Mouse (Mus musculus) heart, embryonic 16.5 days (tissue): ENCODE measurements around the gene Abi1. TPM values are rescaled to one million over a fixed set of nuclear protein-coding genes. Genes with fewer than 3 reads are reported as not detected.
"Not testable (repeated sequence)": the region's sequence is repeated elsewhere in the genome, so short reads cannot be mapped to it uniquely, and the experiment has no call there.

Experiments
- ATAC-seq: fragments of 200-750 bp; cut with Nextera tagmentation; replicated peaks from 2 replicates; pipeline ENCODE4 v1.8.0; 2017; ENCODE audit warnings: moderate number of reproducible peaks; ENCODE audit not compliant: insufficient read depth, low FRiP score; ENCODE audit errors: extremely low read depth
- H3K27ac ChIP-seq: fragments of 300-500 bp; sonication (generic); 2 replicates; pipeline ENCODE4 v1.5.1; 2014; ENCODE audit warnings: mild to moderate bottlenecking, low read length, control low read depth, moderate library complexity
- H3K27me3 ChIP-seq: fragments of 300-500 bp; sonication (generic); 2 replicates; pipeline ENCODE4 v1.6.1; 2014; ENCODE audit warnings: low read length, mixed read lengths; ENCODE audit not compliant: control insufficient read depth, insufficient read depth
- H3K36me3 ChIP-seq: fragments of 300-500 bp; sonication (generic); 2 replicates; pipeline ENCODE4 v1.6.1; 2014; ENCODE audit not compliant: control insufficient read depth, insufficient read depth
- H3K4me1 ChIP-seq: fragments of 300-500 bp; sonication (generic); 2 replicates; pipeline ENCODE4 v1.6.1; 2014; ENCODE audit warnings: low read length, mixed read lengths; ENCODE audit not compliant: control insufficient read depth, insufficient read depth
- H3K4me2 ChIP-seq: fragments of 300-500 bp; sonication (generic); 2 replicates; pipeline ENCODE4 v1.6.1; 2014; ENCODE audit warnings: low read depth, mild to moderate bottlenecking, control low read depth, low read length
- H3K4me3 ChIP-seq: fragments of 300-500 bp; sonication (generic); 2 replicates; pipeline ENCODE4 v1.5.1; 2014; ENCODE audit warnings: mild to moderate bottlenecking, control low read depth, low read length
- H3K9ac ChIP-seq: fragments of 300-500 bp; sonication (generic); 2 replicates; pipeline ENCODE4 v1.6.1; 2014; ENCODE audit warnings: low read length, control low read depth
- H3K9me3 ChIP-seq: fragments of 300-500 bp; sonication (generic); replicated peaks from 2 replicates; pipeline ENCODE4 v1.6.1; 2016; ENCODE audit warnings: low read length; ENCODE audit not compliant: control insufficient read depth
- WGBS: fragments of 180-500 bp; shearing (Covaris S2); extraction: QIAGEN DNeasy Blood & Tissue Kit; methylation state at CpG from one replicate; pipeline ENCODE4 v1.1.7; 2014; 5-methylcytosine and 5-hydroxymethylcytosine counted together
- polyA plus RNA-seq: library from polyadenylated mRNA; unstranded; fragments of >200 nt; fragmentation: Nextera tagmentation; extraction: Ambion mirVana; gene quantifications from 2 replicates; pipeline ENCODE4 v1.2.1, GENCODE M21; 2015

The Abi1 gene
- polyA plus RNA-seq, 1 experiment from 2014 or later: 36.5 TPM

DNA sequence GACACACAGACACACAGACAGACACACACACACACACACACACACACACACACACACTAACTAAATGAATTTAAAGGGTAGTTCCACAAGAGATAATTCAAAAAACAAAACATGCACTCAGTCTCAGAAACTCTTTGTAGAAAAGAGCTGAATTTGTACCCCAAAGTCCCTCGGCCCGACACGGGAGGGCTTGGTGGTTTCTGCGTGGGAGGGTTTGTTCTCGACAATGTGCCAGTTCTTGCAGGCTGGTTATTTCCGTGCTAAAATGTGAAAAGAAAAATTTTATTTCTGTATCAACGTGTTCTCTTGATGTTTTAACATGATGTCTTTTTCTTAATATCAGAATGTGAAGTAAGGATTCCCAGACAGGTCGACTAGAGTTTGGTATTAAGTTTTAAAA, 77.8 kb downstream of the Abi1 start:
- Histone ChIP-seq H3K9me3 (no peaks in the 10 kb centered on the region), H3K4me2 (no peak overlapping the region), H3K9ac (no peak overlapping the region), H3K27ac (no peak overlapping the region), H3K4me1 (no peaks in the 10 kb centered on the region), H3K4me3 (no peak overlapping the region), H3K27me3 (no peaks in the 10 kb centered on the region), H3K36me3 (peaks cover 9% of the 10 kb centered on the region; the same call in 1 of the 2 replicates)
- 90% methylated on average over 8 of the region's 8 CpGs for WGBS
- ATAC-seq: no peak

DNA sequence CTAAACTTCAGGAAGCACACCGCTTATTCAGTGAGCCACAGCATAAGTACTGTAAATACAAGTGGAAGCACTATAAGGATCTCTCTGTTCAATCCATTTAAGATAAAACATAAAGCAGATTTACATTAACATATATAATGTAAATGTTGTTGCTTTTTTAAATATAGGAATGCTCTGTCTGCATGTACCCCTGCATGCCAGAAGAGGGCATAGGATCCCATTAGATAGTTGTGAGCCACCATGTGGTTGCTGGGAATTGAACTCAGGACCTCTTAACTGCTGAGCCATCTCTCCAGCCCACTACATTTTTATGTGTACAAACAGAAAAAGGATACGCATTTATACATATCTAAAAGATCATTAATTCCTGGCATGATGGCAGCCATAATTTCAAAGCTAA, 78.4 kb downstream of the Abi1 start:
- no peak for ATAC-seq

DNA sequence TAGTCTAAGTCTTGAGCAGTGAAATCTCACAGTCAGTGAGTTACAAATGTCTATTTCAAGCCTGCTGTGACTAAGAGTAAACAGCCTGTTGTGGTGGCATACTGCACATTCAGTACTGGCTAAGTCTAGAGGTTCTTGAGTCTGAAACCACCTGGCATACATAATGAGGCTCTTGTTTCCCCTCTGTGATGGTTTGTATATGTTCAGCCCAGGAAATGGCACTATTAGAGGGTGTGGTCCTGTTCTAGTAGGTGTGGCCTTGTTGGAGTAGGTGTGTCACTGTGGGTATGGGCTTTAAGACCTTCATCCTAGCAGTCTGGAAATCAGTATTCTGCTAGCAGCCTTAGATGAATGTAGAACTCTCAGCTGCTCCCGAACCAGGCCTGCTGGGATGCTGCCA, 82.6 kb downstream of the Abi1 start:
- H3K27me3 ChIP-seq: no peaks in the 10 kb centered on the region
- no peaks in the 10 kb centered on the region for H3K4me1 ChIP-seq
- H3K4me2 ChIP-seq: no peak overlapping the region
- H3K27ac ChIP-seq: no peak overlapping the region
- no peaks in the 10 kb centered on the region for H3K9me3 ChIP-seq
- no peak for ATAC-seq
- WGBS: 83% methylated on average over 1 of the region's 1 CpGs
- H3K9ac ChIP-seq: no peak overlapping the region
- no peak overlapping the region for H3K4me3 ChIP-seq
- H3K36me3 ChIP-seq: peaks cover 9% of the 10 kb centered on the region; the same call in 1 of the 2 replicates

More for the DNA sequence above, 78.4 kb downstream of the Abi1 start:
- peaks cover 9% of the 10 kb centered on the region; the same call in 1 of the 2 replicates for H3K36me3 ChIP-seq
- H3K27ac ChIP-seq: no peak overlapping the region
- H3K4me2 ChIP-seq: no peak overlapping the region
- H3K4me3 ChIP-seq: no peak overlapping the region
- WGBS: 100% methylated on average over 2 of the region's 2 CpGs
- H3K27me3 ChIP-seq: no peaks in the 10 kb centered on the region
- no peaks in the 10 kb centered on the region for H3K4me1 ChIP-seq
- no peak overlapping the region for H3K9ac ChIP-seq
- no peaks in the 10 kb centered on the region for H3K9me3 ChIP-seq

DNA sequence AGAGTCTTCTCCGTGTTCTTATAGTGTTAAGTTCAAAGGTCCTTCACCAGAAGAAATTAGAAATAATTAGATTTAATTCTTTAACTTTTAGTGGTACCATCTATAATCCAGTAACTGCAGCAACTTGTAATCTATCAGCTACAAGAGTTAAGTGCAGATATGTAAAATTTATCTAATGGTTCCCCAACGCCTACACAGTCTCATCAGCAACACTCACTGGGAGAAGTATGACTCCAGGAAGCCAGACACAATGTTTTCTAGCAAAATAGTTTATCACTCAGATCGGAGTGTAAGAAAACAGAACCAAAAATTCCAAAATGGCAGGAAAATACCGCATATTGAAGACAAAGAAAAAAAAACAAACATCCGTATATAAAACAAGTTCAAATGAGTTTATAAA, 84.1 kb downstream of the Abi1 start:
- H3K4me3 ChIP-seq: no peak overlapping the region
- no peak overlapping the region for H3K27ac ChIP-seq
- no peaks in the 10 kb centered on the region for H3K4me1 ChIP-seq
- H3K36me3 ChIP-seq: peaks cover 5% of the 10 kb centered on the region; the same call in 1 of the 2 replicates
- 75% methylated on average over 5 of the region's 5 CpGs for WGBS
- H3K4me2 ChIP-seq: no peak overlapping the region
- H3K9me3 ChIP-seq: no peaks in the 10 kb centered on the region
- ATAC-seq: no peak
- no peaks in the 10 kb centered on the region for H3K27me3 ChIP-seq
- H3K9ac ChIP-seq: no peak overlapping the region

DNA sequence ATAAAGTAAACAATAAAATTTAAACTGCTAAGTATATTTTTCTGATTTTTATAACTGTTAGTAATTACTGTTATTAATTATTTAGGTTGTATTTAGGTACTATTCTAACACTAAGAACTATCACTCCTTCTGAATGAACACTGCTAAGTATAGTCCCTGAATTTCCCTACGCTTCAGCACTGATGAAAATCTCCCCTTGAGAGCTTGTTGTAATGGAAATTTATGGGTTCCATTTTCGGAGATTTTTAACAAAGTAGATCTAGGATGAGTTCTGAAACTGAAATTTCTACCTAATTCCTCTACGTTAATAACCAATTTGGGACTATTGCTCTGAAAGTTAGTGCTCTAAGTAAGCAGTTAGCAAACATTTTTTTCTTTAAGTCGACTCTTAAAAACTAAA, 85.8 kb downstream of the Abi1 start:
- no peak overlapping the region for H3K27ac ChIP-seq
- no peak overlapping the region for H3K4me3 ChIP-seq
- no peaks in the 10 kb centered on the region for H3K4me1 ChIP-seq
- no peak overlapping the region for H3K4me2 ChIP-seq
- H3K27me3 ChIP-seq: no peaks in the 10 kb centered on the region
- 90% methylated on average over 4 of the region's 4 CpGs for WGBS
- H3K9me3 ChIP-seq: no peaks in the 10 kb centered on the region
- H3K9ac ChIP-seq: no peak overlapping the region
- no peak for ATAC-seq
- peaks cover 3% of the 10 kb centered on the region; the same call in 1 of the 2 replicates for H3K36me3 ChIP-seq

DNA sequence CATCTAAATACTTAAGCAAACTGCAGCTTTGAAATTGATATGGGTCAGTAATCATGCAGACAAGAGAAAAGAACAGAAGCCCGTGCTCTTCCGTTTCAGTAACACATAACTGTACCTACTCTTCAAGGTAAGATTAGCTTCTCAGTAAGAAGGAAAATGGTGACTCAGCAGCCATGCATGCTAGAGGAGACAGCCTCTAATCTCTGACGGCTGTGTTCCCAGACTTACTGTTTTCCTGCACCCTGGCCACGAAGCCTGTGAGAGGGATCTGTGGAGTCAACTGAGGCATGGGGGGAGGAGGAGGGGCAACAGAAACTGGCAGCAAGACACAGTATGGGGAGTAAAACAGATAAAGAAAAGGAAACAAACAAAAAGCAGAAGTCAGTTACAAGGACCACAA, 90.1 kb downstream of the Abi1 start:
- H3K27me3 ChIP-seq: no peaks in the 10 kb centered on the region
- 32% methylated on average over 4 of the region's 4 CpGs for WGBS
- no peak overlapping the region; the same call in 1 of the 2 replicates for H3K27ac ChIP-seq

DNA sequence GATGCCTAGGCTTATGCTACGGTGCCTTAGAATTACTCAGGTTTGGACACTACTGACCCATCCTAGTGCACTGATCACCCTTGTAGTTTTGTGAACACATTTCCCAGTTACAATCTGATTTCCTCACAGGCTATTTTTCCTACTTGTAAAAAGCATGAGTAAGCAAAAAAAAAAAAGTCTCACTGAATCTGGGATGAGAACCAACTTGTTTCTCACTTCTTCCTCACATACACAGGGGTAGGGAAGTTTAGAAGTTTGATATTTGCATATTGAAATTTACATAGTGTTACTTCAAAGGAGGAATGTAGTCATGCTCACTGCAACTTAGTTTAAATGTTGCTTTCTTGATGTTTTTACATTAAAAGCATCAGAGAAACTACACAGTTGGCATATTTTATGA, 106.5 kb downstream of the Abi1 start:
- H3K4me1 ChIP-seq: no peaks in the 10 kb centered on the region
- H3K36me3 ChIP-seq: peaks cover 31% of the 10 kb centered on the region
- no peak for ATAC-seq
- H3K4me2 ChIP-seq: no peak overlapping the region
- no peaks in the 10 kb centered on the region for H3K27me3 ChIP-seq
- H3K4me3 ChIP-seq: no peak overlapping the region
- H3K27ac ChIP-seq: no peak overlapping the region
- 61% methylated on average over 1 of the region's 1 CpGs for whole genome bisulfite sequencing
- no peak overlapping the region for H3K9ac ChIP-seq
- no peaks in the 10 kb centered on the region for H3K9me3 ChIP-seq

More for the DNA sequence above, 90.1 kb downstream of the Abi1 start:
- Histone ChIP-seq H3K4me1 (no peaks in the 10 kb centered on the region), H3K4me3 (no peak overlapping the region), H3K9ac (no peak overlapping the region), H3K9me3 (no peaks in the 10 kb centered on the region), H3K4me2 (no peak overlapping the region), H3K36me3 (peaks cover 6% of the 10 kb centered on the region; the same call in 1 of the 2 replicates)
- ATAC-seq: no peak; the same call in 1 of the 2 replicates

DNA sequence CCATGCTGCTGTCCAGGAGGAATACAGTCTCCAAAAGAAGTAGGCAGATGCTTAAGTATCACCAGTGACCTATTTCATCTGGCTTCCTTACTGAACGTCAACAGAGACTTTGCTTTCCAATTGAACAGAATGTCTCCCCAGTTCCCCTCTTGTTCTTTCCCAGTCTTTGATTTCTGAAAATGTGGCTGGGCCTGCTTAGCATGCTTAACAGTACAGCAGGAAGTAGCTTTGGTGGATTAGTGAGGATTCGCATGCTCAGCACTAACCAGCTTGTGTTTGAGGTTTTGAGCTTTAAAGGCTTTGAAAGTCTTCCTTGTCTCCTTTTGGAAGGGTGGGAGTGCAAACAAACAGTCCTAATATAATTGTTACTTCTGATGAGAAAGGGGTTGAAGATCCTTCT, 111.8 kb downstream of the Abi1 start:
- WGBS: 85% methylated on average over 2 of the region's 2 CpGs
- ATAC-seq: no peak

DNA sequence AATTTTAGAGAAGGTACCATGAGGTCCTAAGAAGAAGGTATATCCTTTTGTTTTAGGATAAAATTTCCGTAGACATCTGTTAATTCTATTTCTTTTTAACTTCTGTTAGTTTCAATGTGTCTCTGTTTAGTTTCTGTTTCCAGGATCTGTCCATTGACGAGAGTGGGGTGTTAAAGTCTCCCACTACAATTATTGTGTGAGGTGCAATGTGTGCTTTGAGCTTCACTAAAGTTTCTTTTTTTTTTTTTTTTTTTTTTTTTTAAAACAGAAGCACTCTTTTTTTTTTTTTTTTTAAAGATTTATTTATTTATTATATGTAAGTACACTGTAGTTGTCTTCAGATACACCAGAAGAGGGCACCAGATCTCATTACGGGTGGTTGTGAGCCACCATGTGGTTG, 114.1 kb downstream of the Abi1 start:
- H3K27me3 ChIP-seq, H3K4me3 ChIP-seq, H3K4me2 ChIP-seq, ATAC-seq, H3K9me3 ChIP-seq, H3K4me1 ChIP-seq, H3K9ac ChIP-seq, H3K27ac ChIP-seq: not testable (repeated sequence)
- H3K36me3 ChIP-seq: peaks cover 14% of the 10 kb centered on the region
- 99% methylated on average over 2 of the region's 3 CpGs for WGBS

More for the DNA sequence above, 111.8 kb downstream of the Abi1 start:
- H3K4me3 ChIP-seq: no peak overlapping the region
- H3K27me3 ChIP-seq: no peaks in the 10 kb centered on the region
- no peaks in the 10 kb centered on the region for H3K9me3 ChIP-seq
- peaks cover 14% of the 10 kb centered on the region for H3K36me3 ChIP-seq
- H3K4me2 ChIP-seq: no peak overlapping the region
- no peak overlapping the region for H3K9ac ChIP-seq
- H3K27ac ChIP-seq: no peak overlapping the region
- H3K4me1 ChIP-seq: no peaks in the 10 kb centered on the region
